Mouse (Mus musculus) neural tube, embryonic 13.5 days (tissue): ENCODE data around the gene Slc22a14. TPM values are rescaled to one million over a fixed set of nuclear protein-coding genes. Genes with fewer than 3 reads are reported as not detected.

ENCODE experiments used
- ATAC-seq: fragments of 200-750 bp; cut with Nextera tagmentation; 2 replicates; pipeline ENCODE4 v1.8.0; 2017; ENCODE audit warnings: low read depth, mild to moderate bottlenecking, moderate TSS enrichment, moderate library complexity
- H3K27ac ChIP-seq: fragments of 300-500 bp; sonication (generic); replicated peaks from 2 replicates; pipeline ENCODE4 v1.5.1; 2015; ENCODE audit warnings: moderate library complexity, mild to moderate bottlenecking, inconsistent platforms
- H3K27me3 ChIP-seq: fragments of 300-500 bp; sonication (generic); 2 replicates; pipeline ENCODE4 v1.6.1; 2015; ENCODE audit warnings: mild to moderate bottlenecking, inconsistent platforms
- H3K36me3 ChIP-seq: fragments of 300-500 bp; sonication (generic); 2 replicates; pipeline ENCODE4 v1.6.1; 2015; ENCODE audit warnings: mild to moderate bottlenecking, inconsistent platforms
- H3K4me1 ChIP-seq: fragments of 300-500 bp; sonication (generic); replicated peaks from 2 replicates; pipeline ENCODE4 v1.6.1; 2015; ENCODE audit warnings: inconsistent platforms
- H3K4me2 ChIP-seq: fragments of 300-500 bp; sonication (generic); 2 replicates; pipeline ENCODE4 v1.6.1; 2015; ENCODE audit warnings: inconsistent platforms, mild to moderate bottlenecking, moderate library complexity
- H3K4me3 ChIP-seq: fragments of 300-500 bp; sonication (generic); 2 replicates; pipeline ENCODE4 v1.5.1; 2015; ENCODE audit warnings: mild to moderate bottlenecking, inconsistent platforms
- H3K9ac ChIP-seq: fragments of 300-500 bp; sonication (generic); 2 replicates; pipeline ENCODE4 v1.6.1; 2015; ENCODE audit warnings: moderate library complexity, mild to moderate bottlenecking, inconsistent platforms
- H3K9me3 ChIP-seq: fragments of 300-500 bp; sonication (generic); 2 replicates; pipeline ENCODE4 v1.6.1; 2016; ENCODE audit warnings: inconsistent platforms
- WGBS: fragments of 180-500 bp; shearing (Covaris S2); methylation state at CpG from one replicate; pipeline ENCODE4 v1.1.7; 2015; 5-methylcytosine and 5-hydroxymethylcytosine counted together
- polyA plus RNA-seq: library from polyadenylated mRNA; unstranded; fragments of >200 nt; fragmentation: Nextera tagmentation; extraction: Ambion mirVana; gene quantifications from 2 replicates; pipeline ENCODE4 v1.2.1, GENCODE M21; 2015

Gene Slc22a14
- polyA plus RNA-seq, 1 experiment from 2014 or later = not detected

- ATAC-seq = no peak
- Histone ChIP-seq H3K27ac (no peak overlapping the region), H3K4me1 (no peaks in the 10 kb centered on the region), H3K9me3 (0 out of 2 replicates have a peak, but pooled peaks cover 3% of the 10 kb centered on the region), H3K9ac (no peak overlapping the region), H3K4me2 (no peak overlapping the region), H3K36me3 (no peaks in the 10 kb centered on the region), H3K27me3 (no peaks in the 10 kb centered on the region), H3K4me3 (no peak overlapping the region)
- WGBS = 91% methylated on average over 7 of the region's 7 CpGs
Observed at GRCm38 (mm10) chr9:119164743-119165142, 200.6 kb downstream of the Slc22a14 start.

GRCm38 (mm10) chr9:119160689-119161088, 204.7 kb downstream of the Slc22a14 start:
- H3K4me2 ChIP-seq = no peak overlapping the region
- no peak overlapping the region for H3K27ac ChIP-seq
- no peaks in the 10 kb centered on the region for H3K36me3 ChIP-seq
- no peak for ATAC-seq
- no peaks in the 10 kb centered on the region; the same call in 1 of the 2 replicates for H3K4me1 ChIP-seq
- no peak overlapping the region for H3K4me3 ChIP-seq
- H3K9me3 ChIP-seq = no peaks in the 10 kb centered on the region
- H3K27me3 ChIP-seq = peaks cover 21% of the 10 kb centered on the region
- H3K9ac ChIP-seq = no peak overlapping the region
- WGBS = 89% methylated on average over 3 of the region's 3 CpGs

GRCm38 (mm10) chr9:119158861-119159260, 206.5 kb downstream of the Slc22a14 start, which contains the start of gene Gm47289:
Gm47289 (plus strand) TSS chr9:119159161.
- Histone ChIP-seq H3K27ac (no peak within 1 kb of the TSS), H3K9me3 (no peaks in the 10 kb centered on the region), H3K9ac (no peak within 1 kb of the TSS), H3K4me1 (no peaks in the 10 kb centered on the region; the same call in 1 of the 2 replicates), H3K4me3 (no peak within 1 kb of the TSS), H3K4me2 (no peak within 1 kb of the TSS), H3K36me3 (no peaks in the 10 kb centered on the region), H3K27me3 (peaks cover 29% of the 10 kb centered on the region)
- no peak for ATAC-seq
- WGBS = 53% methylated on average over 4 of the region's 4 CpGs

- Histone ChIP-seq H3K4me2 (peak within 1 kb of the TSS; percentile 64), H3K36me3 (no peaks in the 10 kb centered on the region), H3K27ac (no peak within 1 kb of the TSS), H3K27me3 (peaks cover 29% of the 10 kb centered on the region), H3K4me1 (no peaks in the 10 kb centered on the region; the same call in 1 of the 2 replicates), H3K4me3 (peak within 1 kb of the TSS; percentile 54), H3K9ac (peak within 1 kb of the TSS; percentile 68), H3K9me3 (no peaks in the 10 kb centered on the region)
- ATAC-seq = peak; percentile 94
- under 1% methylated on average over 65 of the region's 65 CpGs for WGBS
Observed at GRCm38 (mm10) chr9:119156278-119157201, 208.8 kb downstream of the Slc22a14 start, which contains the start of gene Acaa1b. Acaa1b (minus strand) TSS chr9:119157093.

- H3K36me3 ChIP-seq = no peaks in the 10 kb centered on the region
- peak overlapping the region; percentile 64 for H3K4me2 ChIP-seq
- H3K27me3 ChIP-seq = peaks cover 29% of the 10 kb centered on the region
- H3K9ac ChIP-seq = no peak overlapping the region
- ATAC-seq = peak; percentile 14; the same call in 1 of the 2 replicates
- 56% methylated on average over 7 of the region's 7 CpGs for WGBS
- peak overlapping the region; percentile 54; the same call in 1 of the 2 replicates for H3K4me3 ChIP-seq
- H3K4me1 ChIP-seq = no peaks in the 10 kb centered on the region; the same call in 1 of the 2 replicates
- no peak overlapping the region for H3K27ac ChIP-seq
- H3K9me3 ChIP-seq = no peaks in the 10 kb centered on the region
Observed at GRCm38 (mm10) chr9:119155826-119156225, 209.5 kb downstream of the Slc22a14 start.

GRCm38 (mm10) chr9:119155416-119155815, 209.9 kb downstream of the Slc22a14 start:
- Histone ChIP-seq H3K4me2 (no peak overlapping the region), H3K4me3 (no peak overlapping the region), H3K4me1 (no peaks in the 10 kb centered on the region; the same call in 1 of the 2 replicates), H3K9ac (no peak overlapping the region), H3K9me3 (no peaks in the 10 kb centered on the region), H3K27ac (no peak overlapping the region), H3K27me3 (peaks cover 29% of the 10 kb centered on the region), H3K36me3 (no peaks in the 10 kb centered on the region)
- WGBS = 82% methylated on average over 8 of the region's 8 CpGs
- ATAC-seq = no peak

- H3K4me2 ChIP-seq = no peak overlapping the region
- H3K4me3 ChIP-seq = no peak overlapping the region
- no peak for ATAC-seq
- no peaks in the 10 kb centered on the region; the same call in 1 of the 2 replicates for H3K4me1 ChIP-seq
- WGBS = 58% methylated on average over 2 of the region's 2 CpGs
- no peaks in the 10 kb centered on the region for H3K9me3 ChIP-seq
- H3K9ac ChIP-seq = no peak overlapping the region
- no peak overlapping the region for H3K27ac ChIP-seq
- peaks cover 12% of the 10 kb centered on the region for H3K27me3 ChIP-seq
- no peaks in the 10 kb centered on the region for H3K36me3 ChIP-seq
Observed at GRCm38 (mm10) chr9:119151751-119152150, 213.6 kb downstream of the Slc22a14 start.

GRCm38 (mm10) chr9:119149601-119150000, 215.8 kb downstream of the Slc22a14 start:
- no peak for ATAC-seq
- no peak overlapping the region for H3K4me2 ChIP-seq
- H3K9me3 ChIP-seq = no peaks in the 10 kb centered on the region
- no peaks in the 10 kb centered on the region for H3K4me1 ChIP-seq
- no peaks in the 10 kb centered on the region for H3K36me3 ChIP-seq
- H3K27me3 ChIP-seq = no peaks in the 10 kb centered on the region; the same call in 1 of the 2 replicates
- WGBS = 35% methylated on average over 5 of the region's 5 CpGs
- H3K4me3 ChIP-seq = no peak overlapping the region
- H3K9ac ChIP-seq = no peak overlapping the region
- no peak overlapping the region for H3K27ac ChIP-seq

- no peak overlapping the region for H3K9ac ChIP-seq
- H3K4me2 ChIP-seq = no peak overlapping the region
- no peaks in the 10 kb centered on the region for H3K27me3 ChIP-seq
- 79% methylated on average over 13 of the region's 13 CpGs for WGBS
- no peak for ATAC-seq
- H3K36me3 ChIP-seq = no peaks in the 10 kb centered on the region
- no peaks in the 10 kb centered on the region for H3K4me1 ChIP-seq
- no peak overlapping the region for H3K27ac ChIP-seq
- H3K9me3 ChIP-seq = no peaks in the 10 kb centered on the region
- H3K4me3 ChIP-seq = no peak overlapping the region
Observed at GRCm38 (mm10) chr9:119146098-119146770, 219.1 kb downstream of the Slc22a14 start.

- ATAC-seq = no peak
- no peaks in the 10 kb centered on the region for H3K27me3 ChIP-seq
- no peak overlapping the region for H3K27ac ChIP-seq
- no peaks in the 10 kb centered on the region for H3K4me1 ChIP-seq
- no peak overlapping the region for H3K9ac ChIP-seq
- H3K4me3 ChIP-seq = no peak overlapping the region
- H3K4me2 ChIP-seq = no peak overlapping the region
- H3K9me3 ChIP-seq = no peaks in the 10 kb centered on the region
- no peaks in the 10 kb centered on the region for H3K36me3 ChIP-seq
- WGBS = 75% methylated on average over 6 of the region's 6 CpGs
Observed at GRCm38 (mm10) chr9:119145638-119146037, 219.7 kb downstream of the Slc22a14 start.

- Histone ChIP-seq H3K27me3 (no peaks in the 10 kb centered on the region), H3K9me3 (no peaks in the 10 kb centered on the region), H3K27ac (no peak overlapping the region), H3K36me3 (no peaks in the 10 kb centered on the region), H3K4me2 (no peak overlapping the region), H3K9ac (no peak overlapping the region), H3K4me1 (no peaks in the 10 kb centered on the region), H3K4me3 (no peak overlapping the region)
- WGBS = 55% methylated on average over 10 of the region's 10 CpGs
- no peak for ATAC-seq
Observed at GRCm38 (mm10) chr9:119145137-119145536, 220.2 kb downstream of the Slc22a14 start.

- Histone ChIP-seq H3K27me3 (no peaks in the 10 kb centered on the region), H3K9me3 (no peaks in the 10 kb centered on the region), H3K4me1 (no peaks in the 10 kb centered on the region), H3K36me3 (no peaks in the 10 kb centered on the region), H3K4me2 (no peak overlapping the region), H3K4me3 (no peak overlapping the region), H3K9ac (no peak overlapping the region), H3K27ac (no peak overlapping the region)
- 90% methylated on average over 8 of the region's 8 CpGs for WGBS
- ATAC-seq = no peak
Observed at GRCm38 (mm10) chr9:119144696-119145095, 220.7 kb downstream of the Slc22a14 start.
